Mouse (Mus musculus): ENCODE results near the gene Bckdhb. TPM values are rescaled to one million over a fixed set of nuclear protein-coding genes. Genes with fewer than 3 reads are reported as not detected.
A peak's percentile ranks its signal among the peaks of the same experiment; 100 is the strongest.

Bckdhb gene
- 35.6 and 37.2 TPM in 2 replicates for polyA plus RNA-seq (2014; fragmentation: Nextera tagmentation; extraction: Ambion mirVana)

GRCm38 (mm10) chr9:83924878-83925687, at the start of gene Bckdhb:
TSS of gene Bckdhb (plus strand) at chr9:83925145.
- no peaks in the 10 kb centered on the region for H3K9me3 ChIP-seq (replicated peaks; ENCODE audit: control insufficient read depth, low read length)
- H3K27ac ChIP-seq (ENCODE audit: low read depth, low read length): 0 out of 2 replicates have a peak within 1 kb of the TSS, but pooled peaks have one; percentile 7

GRCm38 (mm10) chr9:83882191-83882590, 42.8 kb upstream of the Bckdhb start:
- no peak for DNase-seq (ENCODE audit: low spot score)
- no peak for ATAC-seq
- no peak overlapping the region for H3K9ac ChIP-seq (ENCODE audit: low read length)
- no peaks in the 10 kb centered on the region for H3K27me3 ChIP-seq (replicated peaks; ENCODE audit: control insufficient read depth, insufficient read depth, low read length)
- no peaks in the 10 kb centered on the region for H3K4me1 ChIP-seq (ENCODE audit: control insufficient read depth, insufficient read depth, low read length)
- no peaks in the 10 kb centered on the region for H3K9me3 ChIP-seq (replicated peaks; ENCODE audit: control insufficient read depth, low read length)
- no peak overlapping the region for H3K4me3 ChIP-seq (ENCODE audit: low read depth, low read length)
- H3K4me2 ChIP-seq (ENCODE audit: low read length): no peak overlapping the region
- 90% methylated on average over 6 of the region's 6 CpGs for WGBS
- no peak overlapping the region for H3K27ac ChIP-seq (ENCODE audit: low read depth, low read length)
- no peaks in the 10 kb centered on the region for H3K36me3 ChIP-seq (ENCODE audit: control insufficient read depth, insufficient read depth, low read length)

More at GRCm38 (mm10) chr9:83924878-83925687, at the start of gene Bckdhb:
- Histone ChIP-seq H3K27me3 (replicated peaks; ENCODE audit: control insufficient read depth, insufficient read depth, low read length) (no peaks in the 10 kb centered on the region), H3K4me3 (ENCODE audit: low read depth, low read length) (peak within 1 kb of the TSS; percentile 62), H3K4me2 (ENCODE audit: low read length) (peak within 1 kb of the TSS; percentile 54), H3K9ac (ENCODE audit: low read length) (peak within 1 kb of the TSS; percentile 73), H3K36me3 (ENCODE audit: control insufficient read depth, insufficient read depth, low read length) (no peaks in the 10 kb centered on the region), H3K4me1 (ENCODE audit: control insufficient read depth, insufficient read depth, low read length) (no peaks in the 10 kb centered on the region)
- ATAC-seq: peak; percentile 100
- WGBS: under 1% methylated on average over 46 of the region's 46 CpGs
- DNase-seq (ENCODE audit: low spot score): peak; percentile 98

DNA sequence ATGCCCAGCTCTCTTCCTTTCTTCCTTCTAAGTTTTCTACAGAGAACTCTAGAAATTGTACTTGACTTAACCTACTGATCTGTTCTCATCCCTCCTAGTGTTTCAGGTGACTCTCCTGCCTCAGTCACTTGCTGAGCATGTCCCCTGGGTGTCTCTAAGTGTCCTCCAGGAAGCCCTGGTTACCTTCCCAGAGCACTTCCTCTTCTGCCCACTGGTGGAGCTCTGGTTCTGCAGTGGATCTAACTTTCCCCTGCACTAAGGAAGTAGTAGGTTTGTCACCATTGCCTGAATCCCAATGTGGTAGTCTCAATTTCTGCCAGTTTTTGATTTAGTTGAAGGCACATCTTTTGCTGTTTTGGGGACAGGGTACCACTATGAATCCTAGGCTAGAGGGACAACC, 38.8 kb upstream of the Bckdhb start:
- Histone ChIP-seq H3K36me3 (ENCODE audit: control insufficient read depth, insufficient read depth, low read length) (no peaks in the 10 kb centered on the region), H3K4me3 (ENCODE audit: low read depth, low read length) (no peak overlapping the region), H3K27ac (ENCODE audit: low read depth, low read length) (no peak overlapping the region), H3K9ac (ENCODE audit: low read length) (no peak overlapping the region), H3K4me1 (ENCODE audit: control insufficient read depth, insufficient read depth, low read length) (no peaks in the 10 kb centered on the region), H3K27me3 (replicated peaks; ENCODE audit: control insufficient read depth, insufficient read depth, low read length) (no peaks in the 10 kb centered on the region), H3K4me2 (ENCODE audit: low read length) (no peak overlapping the region), H3K9me3 (replicated peaks; ENCODE audit: control insufficient read depth, low read length) (no peaks in the 10 kb centered on the region)
- ATAC-seq (no peak), DNase-seq (ENCODE audit: low spot score) (no peak)

DNA sequence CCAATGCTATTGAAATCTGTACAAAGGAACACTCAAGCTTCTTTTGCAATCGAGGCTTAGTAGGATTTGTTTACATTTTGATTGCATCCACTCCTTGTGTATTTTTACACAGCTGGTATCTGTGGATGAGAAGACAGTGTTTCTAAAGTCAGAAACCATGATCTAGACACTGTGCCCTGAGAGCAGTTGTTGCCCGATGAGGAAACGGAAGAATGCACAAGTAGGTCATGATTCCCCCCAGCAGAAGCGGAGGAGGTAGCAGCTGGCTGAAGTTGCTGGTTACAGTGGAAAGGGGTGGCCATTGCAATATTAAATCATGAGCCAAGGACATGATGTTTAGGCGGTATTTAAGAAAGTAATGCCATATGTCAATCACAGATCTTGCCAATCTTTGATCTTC, 36.7 kb upstream of the Bckdhb start:
- no peak for ATAC-seq
- no peak overlapping the region for H3K27ac ChIP-seq (ENCODE audit: low read depth, low read length)

DNA sequence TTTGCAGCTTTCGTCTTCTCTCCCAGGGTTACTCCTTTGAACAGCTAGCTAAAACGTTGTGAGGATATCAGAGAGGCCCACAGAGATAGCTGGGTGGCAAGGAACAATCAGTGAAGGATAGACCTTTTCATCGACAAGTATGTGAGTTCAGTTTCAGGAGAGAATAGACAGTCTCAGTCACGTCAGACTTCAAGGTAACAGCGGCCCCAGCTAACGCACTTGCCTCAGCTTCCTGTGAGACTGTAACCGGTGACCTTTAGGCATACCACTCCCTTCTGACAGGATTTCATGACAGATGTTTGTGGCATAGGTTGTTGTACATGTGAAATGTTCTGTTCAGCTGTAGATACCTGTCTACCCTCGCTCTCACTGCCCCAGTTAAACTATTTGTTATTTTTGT, 31.9 kb upstream of the Bckdhb start:
- Histone ChIP-seq H3K9ac (ENCODE audit: low read length) (no peak overlapping the region), H3K4me1 (ENCODE audit: control insufficient read depth, insufficient read depth, low read length) (no peaks in the 10 kb centered on the region), H3K27me3 (replicated peaks; ENCODE audit: control insufficient read depth, insufficient read depth, low read length) (no peaks in the 10 kb centered on the region), H3K36me3 (ENCODE audit: control insufficient read depth, insufficient read depth, low read length) (no peaks in the 10 kb centered on the region), H3K4me3 (ENCODE audit: low read depth, low read length) (no peak overlapping the region), H3K27ac (ENCODE audit: low read depth, low read length) (no peak overlapping the region), H3K9me3 (replicated peaks; ENCODE audit: control insufficient read depth, low read length) (no peaks in the 10 kb centered on the region), H3K4me2 (ENCODE audit: low read length) (no peak overlapping the region)
- WGBS: 83% methylated on average over 8 of the region's 8 CpGs
- no peak for ATAC-seq
- DNase-seq (ENCODE audit: low spot score): no peak

More for the DNA sequence above, 36.7 kb upstream of the Bckdhb start:
- no peak for DNase-seq (ENCODE audit: low spot score)
- H3K36me3 ChIP-seq (ENCODE audit: control insufficient read depth, insufficient read depth, low read length): no peaks in the 10 kb centered on the region
- H3K4me1 ChIP-seq (ENCODE audit: control insufficient read depth, insufficient read depth, low read length): no peaks in the 10 kb centered on the region
- no peak overlapping the region for H3K4me3 ChIP-seq (ENCODE audit: low read depth, low read length)
- H3K9me3 ChIP-seq (replicated peaks; ENCODE audit: control insufficient read depth, low read length): no peaks in the 10 kb centered on the region
- WGBS: 90% methylated on average over 5 of the region's 5 CpGs
- H3K9ac ChIP-seq (ENCODE audit: low read length): no peak overlapping the region
- no peak overlapping the region for H3K4me2 ChIP-seq (ENCODE audit: low read length)
- H3K27me3 ChIP-seq (replicated peaks; ENCODE audit: control insufficient read depth, insufficient read depth, low read length): no peaks in the 10 kb centered on the region

GRCm38 (mm10) chr9:83893767-83894330, 31.1 kb upstream of the Bckdhb start:
- Histone ChIP-seq H3K36me3 (ENCODE audit: control insufficient read depth, insufficient read depth, low read length) (no peaks in the 10 kb centered on the region), H3K27ac (ENCODE audit: low read depth, low read length) (no peak overlapping the region), H3K27me3 (replicated peaks; ENCODE audit: control insufficient read depth, insufficient read depth, low read length) (no peaks in the 10 kb centered on the region), H3K9ac (ENCODE audit: low read length) (no peak overlapping the region), H3K4me2 (ENCODE audit: low read length) (no peak overlapping the region), H3K4me3 (ENCODE audit: low read depth, low read length) (no peak overlapping the region), H3K9me3 (replicated peaks; ENCODE audit: control insufficient read depth, low read length) (no peaks in the 10 kb centered on the region), H3K4me1 (ENCODE audit: control insufficient read depth, insufficient read depth, low read length) (no peaks in the 10 kb centered on the region)
- ATAC-seq (no peak), DNase-seq (ENCODE audit: low spot score) (no peak)
- 92% methylated on average over 4 of the region's 4 CpGs for WGBS

DNA sequence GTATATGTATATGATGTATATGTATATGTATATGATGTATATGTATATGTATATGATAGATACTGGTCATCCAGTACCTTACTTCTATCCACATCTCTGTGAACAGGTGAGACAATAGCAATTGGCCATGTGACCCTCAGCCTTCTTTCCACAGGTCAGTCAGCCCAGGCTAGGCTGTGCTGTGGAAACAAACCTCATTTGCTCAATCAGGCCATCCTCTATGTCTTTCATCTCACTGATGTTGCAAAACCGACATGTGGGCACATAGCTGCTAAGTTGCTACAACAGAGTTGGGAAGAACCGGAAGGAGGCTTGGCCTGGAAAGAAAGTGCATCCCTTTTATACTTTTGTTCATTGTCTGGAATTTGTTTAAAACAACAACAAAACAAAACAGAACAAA, 22.9 kb upstream of the Bckdhb start:
- no peaks in the 10 kb centered on the region for H3K4me1 ChIP-seq (ENCODE audit: control insufficient read depth, insufficient read depth, low read length)
- DNase-seq (ENCODE audit: low spot score): no peak

GRCm38 (mm10) chr9:83905820-83906219, 19.1 kb upstream of the Bckdhb start:
- DNase-seq (ENCODE audit: low spot score) (no peak), ATAC-seq (no peak)
- Histone ChIP-seq H3K9ac (ENCODE audit: low read length) (no peak overlapping the region), H3K27me3 (replicated peaks; ENCODE audit: control insufficient read depth, insufficient read depth, low read length) (no peaks in the 10 kb centered on the region), H3K4me1 (ENCODE audit: control insufficient read depth, insufficient read depth, low read length) (no peaks in the 10 kb centered on the region), H3K27ac (ENCODE audit: low read depth, low read length) (no peak overlapping the region), H3K36me3 (ENCODE audit: control insufficient read depth, insufficient read depth, low read length) (no peaks in the 10 kb centered on the region), H3K4me3 (ENCODE audit: low read depth, low read length) (no peak overlapping the region), H3K4me2 (ENCODE audit: low read length) (no peak overlapping the region), H3K9me3 (replicated peaks; ENCODE audit: control insufficient read depth, low read length) (no peaks in the 10 kb centered on the region)
- WGBS: 78% methylated on average over 4 of the region's 4 CpGs

More for the DNA sequence above, 22.9 kb upstream of the Bckdhb start:
- no peak overlapping the region for H3K27ac ChIP-seq (ENCODE audit: low read depth, low read length)
- H3K9me3 ChIP-seq (replicated peaks; ENCODE audit: control insufficient read depth, low read length): no peaks in the 10 kb centered on the region
- no peaks in the 10 kb centered on the region for H3K36me3 ChIP-seq (ENCODE audit: control insufficient read depth, insufficient read depth, low read length)
- no peak for ATAC-seq
- no peak overlapping the region for H3K9ac ChIP-seq (ENCODE audit: low read length)
- no peak overlapping the region for H3K4me3 ChIP-seq (ENCODE audit: low read depth, low read length)
- no peaks in the 10 kb centered on the region for H3K27me3 ChIP-seq (replicated peaks; ENCODE audit: control insufficient read depth, insufficient read depth, low read length)
- WGBS: 94% methylated on average over 2 of the region's 2 CpGs
- no peak overlapping the region for H3K4me2 ChIP-seq (ENCODE audit: low read length)

GRCm38 (mm10) chr9:83907017-83907416, 17.9 kb upstream of the Bckdhb start:
- ATAC-seq: no peak

More at GRCm38 (mm10) chr9:83907017-83907416, 17.9 kb upstream of the Bckdhb start:
- Histone ChIP-seq H3K27ac (ENCODE audit: low read depth, low read length) (no peak overlapping the region), H3K27me3 (replicated peaks; ENCODE audit: control insufficient read depth, insufficient read depth, low read length) (no peaks in the 10 kb centered on the region), H3K4me1 (ENCODE audit: control insufficient read depth, insufficient read depth, low read length) (no peaks in the 10 kb centered on the region), H3K9me3 (replicated peaks; ENCODE audit: control insufficient read depth, low read length) (no peaks in the 10 kb centered on the region), H3K4me3 (ENCODE audit: low read depth, low read length) (no peak overlapping the region), H3K9ac (ENCODE audit: low read length) (no peak overlapping the region), H3K36me3 (ENCODE audit: control insufficient read depth, insufficient read depth, low read length) (no peaks in the 10 kb centered on the region), H3K4me2 (ENCODE audit: low read length) (no peak overlapping the region)
- 90% methylated on average over 3 of the region's 3 CpGs for WGBS
- DNase-seq (ENCODE audit: low spot score): no peak
